Mouse (Mus musculus): ENCODE data around the gene Zswim7. TPM values are rescaled to one million over a fixed set of nuclear protein-coding genes. Genes with fewer than 3 reads are reported as not detected.
"Not testable (repeated sequence)": the region's sequence is repeated elsewhere in the genome, so short reads cannot be mapped to it uniquely, and the experiment has no call there.

Gene Zswim7
- polyA plus RNA-seq, 1 experiment from 2014 or later: 22.0 TPM

DNA sequence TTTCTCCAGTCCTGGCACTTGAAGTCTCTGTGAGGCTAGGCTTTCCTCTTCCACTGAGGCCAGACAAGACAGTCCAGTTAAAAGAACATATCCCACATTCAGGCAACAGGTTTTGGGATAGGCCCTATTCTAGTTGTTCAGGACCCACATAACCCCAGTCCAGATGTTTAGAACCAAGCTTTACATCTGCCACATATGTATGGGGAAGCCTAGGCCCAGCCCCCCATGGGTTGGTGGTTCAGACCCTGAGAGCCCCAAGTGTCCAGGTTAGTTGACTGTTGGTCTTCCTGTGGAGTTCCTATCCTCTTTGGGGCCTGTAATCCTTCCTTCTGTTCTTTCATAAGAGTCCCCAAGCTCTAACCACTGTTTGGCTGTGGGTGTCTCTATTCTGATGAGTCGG is 6.5 kb upstream of the Zswim7 start:
- Histone ChIP-seq H3K9me3 (ENCODE audit: control insufficient read depth, low read length) (no peaks in the 10 kb centered on the region), H3K9ac (replicated peaks; ENCODE audit: low read depth, low read length) (no peak overlapping the region), H3K4me3 (ENCODE audit: low read depth, low read length) (no peak overlapping the region), H3K4me2 (ENCODE audit: low read depth, low read length) (no peak overlapping the region), H3K27ac (ENCODE audit: low read depth, low read length) (no peak overlapping the region), H3K27me3 (ENCODE audit: control insufficient read depth, insufficient read depth, low read length) (no peaks in the 10 kb centered on the region), H3K36me3 (ENCODE audit: control insufficient read depth, insufficient read depth, low read length) (peaks cover 24% of the 10 kb centered on the region), H3K4me1 (ENCODE audit: control insufficient read depth, insufficient read depth, low read length) (no peaks in the 10 kb centered on the region)
- no peak for ATAC-seq (ENCODE audit: low read depth)
- 86% methylated on average over 1 of the region's 1 CpGs for WGBS

DNA sequence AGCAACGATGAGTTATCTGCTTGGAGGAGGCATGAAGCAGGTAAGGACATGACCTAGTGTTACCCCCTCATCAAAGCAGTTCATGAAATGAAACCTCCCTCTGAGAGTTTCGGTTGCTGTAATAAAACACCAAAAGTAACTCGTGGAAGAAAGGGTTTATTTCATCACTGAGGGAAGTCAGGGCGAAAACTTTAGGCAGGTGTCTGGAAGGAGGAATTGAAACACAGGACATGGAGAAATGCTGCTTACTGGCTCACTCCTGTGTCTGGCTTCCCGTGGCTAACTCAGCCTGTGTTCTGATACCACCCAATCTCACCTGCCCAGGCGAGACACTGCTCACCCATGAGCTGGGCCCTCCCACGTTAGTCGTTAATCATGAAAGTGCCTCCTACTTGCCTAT is 3.8 kb upstream of the Zswim7 start:
- Histone ChIP-seq H3K4me3 (ENCODE audit: low read depth, low read length) (no peak overlapping the region), H3K36me3 (ENCODE audit: control insufficient read depth, insufficient read depth, low read length) (peaks cover 24% of the 10 kb centered on the region)

DNA sequence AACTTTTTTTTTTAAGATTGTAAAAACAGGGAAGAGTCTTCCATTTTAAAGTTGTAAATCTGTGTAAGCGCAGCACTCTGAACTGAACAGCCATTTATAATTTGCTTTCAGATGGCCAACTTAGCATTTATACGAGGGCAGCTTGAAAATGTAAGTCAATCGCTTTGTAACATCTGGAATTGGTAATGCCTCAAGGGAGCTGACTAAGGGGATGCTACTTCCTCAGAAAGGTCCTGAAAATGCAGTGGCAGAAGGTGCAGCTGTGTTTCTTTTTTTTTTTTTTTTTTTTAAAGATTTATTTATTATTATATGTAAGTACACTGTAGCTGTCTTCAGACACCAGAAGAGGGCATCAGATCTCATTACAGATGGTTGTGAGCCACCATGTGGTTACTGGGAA is 2.8 kb upstream of the Zswim7 start:
- H3K4me2 ChIP-seq (ENCODE audit: low read depth, low read length); H3K9ac ChIP-seq (replicated peaks; ENCODE audit: low read depth, low read length); H3K27me3 ChIP-seq (ENCODE audit: control insufficient read depth, insufficient read depth, low read length); H3K4me1 ChIP-seq (ENCODE audit: control insufficient read depth, insufficient read depth, low read length); H3K27ac ChIP-seq (ENCODE audit: low read depth, low read length); ATAC-seq (ENCODE audit: low read depth); H3K9me3 ChIP-seq (ENCODE audit: control insufficient read depth, low read length); H3K4me3 ChIP-seq (ENCODE audit: low read depth, low read length): not testable (repeated sequence)
- 78% methylated on average over 3 of the region's 3 CpGs for WGBS
- H3K36me3 ChIP-seq (ENCODE audit: control insufficient read depth, insufficient read depth, low read length): peaks cover 24% of the 10 kb centered on the region

More for the DNA sequence above, 3.8 kb upstream of the Zswim7 start:
- no peak for ATAC-seq (ENCODE audit: low read depth)
- Histone ChIP-seq H3K9me3 (ENCODE audit: control insufficient read depth, low read length) (no peaks in the 10 kb centered on the region), H3K9ac (replicated peaks; ENCODE audit: low read depth, low read length) (no peak overlapping the region), H3K4me2 (ENCODE audit: low read depth, low read length) (no peak overlapping the region), H3K27me3 (ENCODE audit: control insufficient read depth, insufficient read depth, low read length) (peaks cover 2% of the 10 kb centered on the region; the same call in 1 of the 2 replicates), H3K27ac (ENCODE audit: low read depth, low read length) (no peak overlapping the region), H3K4me1 (ENCODE audit: control insufficient read depth, insufficient read depth, low read length) (no peaks in the 10 kb centered on the region)
- WGBS: 90% methylated on average over 8 of the region's 8 CpGs

DNA sequence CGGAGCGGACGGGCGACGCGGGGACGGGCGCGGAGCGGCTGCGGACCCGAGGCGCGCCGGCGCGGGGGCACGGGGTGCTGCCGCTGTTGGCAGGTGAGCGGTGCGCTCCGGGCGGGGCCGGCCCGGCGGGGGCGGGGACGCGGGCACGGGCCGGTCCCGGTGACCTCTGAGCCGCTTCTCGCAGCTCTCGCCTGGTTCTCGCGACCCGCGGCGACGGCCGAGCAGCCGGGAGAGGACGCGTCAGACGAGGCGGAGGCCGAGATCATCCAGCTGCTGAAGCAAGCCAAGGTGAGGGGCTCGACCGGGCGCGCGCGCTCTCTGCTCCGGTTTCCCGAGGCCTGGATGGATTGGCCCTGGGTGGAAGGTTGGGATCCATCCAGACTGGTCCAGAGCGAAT is 424 bp upstream of the Zswim7 start:
- peak overlapping the region; percentile 94 for H3K27ac ChIP-seq (ENCODE audit: low read depth, low read length)
- H3K9ac ChIP-seq (replicated peaks; ENCODE audit: low read depth, low read length): peak overlapping the region; percentile 86
- peak overlapping the region; percentile 65 for H3K4me2 ChIP-seq (ENCODE audit: low read depth, low read length)
- peak overlapping the region; percentile 98 for H3K4me3 ChIP-seq (ENCODE audit: low read depth, low read length)
- peaks cover 12% of the 10 kb centered on the region for H3K36me3 ChIP-seq (ENCODE audit: control insufficient read depth, insufficient read depth, low read length)
- H3K4me1 ChIP-seq (ENCODE audit: control insufficient read depth, insufficient read depth, low read length): no peaks in the 10 kb centered on the region
- peak; percentile 75 for ATAC-seq (ENCODE audit: low read depth)
- WGBS: under 1% methylated on average over 48 of the region's 57 CpGs
- peaks cover 2% of the 10 kb centered on the region; the same call in 1 of the 2 replicates for H3K27me3 ChIP-seq (ENCODE audit: control insufficient read depth, insufficient read depth, low read length)
- no peaks in the 10 kb centered on the region for H3K9me3 ChIP-seq (ENCODE audit: control insufficient read depth, low read length)

DNA sequence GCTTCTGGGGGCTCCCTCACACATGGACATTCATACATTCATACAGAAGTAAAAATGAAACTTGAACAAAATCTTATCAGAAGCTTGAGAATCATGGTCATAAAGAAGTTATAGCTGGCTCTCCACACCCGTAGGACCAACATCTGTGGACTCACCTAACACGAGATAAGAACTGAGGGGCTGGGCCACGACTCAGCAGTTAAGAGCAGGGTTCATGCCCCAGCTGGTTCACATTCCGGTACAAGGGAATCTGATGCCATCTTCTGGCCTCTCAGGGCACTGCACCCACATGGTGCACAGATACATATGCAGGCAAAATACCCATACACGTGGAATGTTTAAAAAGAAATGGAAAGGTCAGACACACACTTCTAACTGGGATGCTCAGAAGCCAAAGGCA is 3.1 kb downstream of the Zswim7 start:
- Histone ChIP-seq H3K4me2 (ENCODE audit: low read depth, low read length) (no peak overlapping the region), H3K4me3 (ENCODE audit: low read depth, low read length) (no peak overlapping the region), H3K36me3 (ENCODE audit: control insufficient read depth, insufficient read depth, low read length) (no peaks in the 10 kb centered on the region), H3K9me3 (ENCODE audit: control insufficient read depth, low read length) (no peaks in the 10 kb centered on the region), H3K27me3 (ENCODE audit: control insufficient read depth, insufficient read depth, low read length) (peaks cover 2% of the 10 kb centered on the region; the same call in 1 of the 2 replicates), H3K9ac (replicated peaks; ENCODE audit: low read depth, low read length) (no peak overlapping the region), H3K4me1 (ENCODE audit: control insufficient read depth, insufficient read depth, low read length) (no peaks in the 10 kb centered on the region), H3K27ac (ENCODE audit: low read depth, low read length) (no peak overlapping the region)
- WGBS: 31% methylated on average over 5 of the region's 5 CpGs
- no peak for ATAC-seq (ENCODE audit: low read depth)

DNA sequence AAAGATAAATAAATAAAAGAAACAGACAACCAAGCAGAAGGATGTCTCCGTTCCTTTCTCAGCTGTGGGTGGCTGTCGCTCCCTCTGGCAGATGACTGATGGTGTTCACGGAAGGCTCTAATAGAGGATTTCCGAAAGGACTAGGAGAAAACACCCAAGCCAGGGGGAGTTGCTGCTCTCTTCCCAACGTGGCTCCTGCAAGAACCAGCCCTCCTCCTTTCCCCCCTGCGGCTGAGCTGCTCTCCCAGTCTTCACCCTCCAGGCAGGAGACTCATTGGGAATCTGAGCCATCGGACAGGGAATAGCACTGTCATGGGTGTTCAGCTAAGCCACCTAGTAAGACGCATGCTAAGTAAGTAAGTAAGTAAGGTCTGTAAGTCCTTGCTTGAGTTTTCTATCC is 4.1 kb downstream of the Zswim7 start:
- H3K4me3 ChIP-seq (ENCODE audit: low read depth, low read length): no peak overlapping the region
- no peak overlapping the region for H3K27ac ChIP-seq (ENCODE audit: low read depth, low read length)
- no peaks in the 10 kb centered on the region for H3K4me1 ChIP-seq (ENCODE audit: control insufficient read depth, insufficient read depth, low read length)
- no peaks in the 10 kb centered on the region for H3K9me3 ChIP-seq (ENCODE audit: control insufficient read depth, low read length)
- H3K27me3 ChIP-seq (ENCODE audit: control insufficient read depth, insufficient read depth, low read length): peaks cover 2% of the 10 kb centered on the region; the same call in 1 of the 2 replicates
- H3K36me3 ChIP-seq (ENCODE audit: control insufficient read depth, insufficient read depth, low read length): no peaks in the 10 kb centered on the region
- H3K4me2 ChIP-seq (ENCODE audit: low read depth, low read length): no peak overlapping the region
- no peak for ATAC-seq (ENCODE audit: low read depth)
- WGBS: 69% methylated on average over 8 of the region's 8 CpGs
- H3K9ac ChIP-seq (replicated peaks; ENCODE audit: low read depth, low read length): no peak overlapping the region

DNA sequence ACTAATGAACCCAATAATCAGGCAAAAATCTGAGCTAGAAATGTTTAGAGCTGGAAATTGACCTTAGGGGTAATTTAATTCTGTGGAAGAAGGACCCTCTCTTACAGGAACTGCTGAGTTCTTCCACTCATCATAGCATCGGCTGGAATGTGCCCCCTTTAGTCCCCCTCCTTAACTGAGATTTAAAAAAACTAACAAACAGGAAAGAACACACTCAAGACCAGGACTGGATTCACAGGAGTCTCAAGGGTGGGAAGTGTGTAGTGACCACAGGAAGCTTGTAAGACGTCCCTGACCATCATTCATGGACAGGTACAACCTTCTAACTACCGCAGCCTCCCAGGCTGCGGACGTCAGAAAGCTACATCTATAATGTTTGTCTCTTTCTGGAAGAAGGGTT is 10.3 kb downstream of the Zswim7 start:
- no peaks in the 10 kb centered on the region for H3K27me3 ChIP-seq (ENCODE audit: control insufficient read depth, insufficient read depth, low read length)
- no peaks in the 10 kb centered on the region for H3K36me3 ChIP-seq (ENCODE audit: control insufficient read depth, insufficient read depth, low read length)
- WGBS: 68% methylated on average over 5 of the region's 5 CpGs
- H3K4me1 ChIP-seq (ENCODE audit: control insufficient read depth, insufficient read depth, low read length): no peaks in the 10 kb centered on the region
- no peak overlapping the region for H3K27ac ChIP-seq (ENCODE audit: low read depth, low read length)
- H3K4me2 ChIP-seq (ENCODE audit: low read depth, low read length): no peak overlapping the region
- no peak overlapping the region for H3K9ac ChIP-seq (replicated peaks; ENCODE audit: low read depth, low read length)
- H3K4me3 ChIP-seq (ENCODE audit: low read depth, low read length): no peak overlapping the region
- ATAC-seq (ENCODE audit: low read depth): no peak
- H3K9me3 ChIP-seq (ENCODE audit: control insufficient read depth, low read length): no peaks in the 10 kb centered on the region

DNA sequence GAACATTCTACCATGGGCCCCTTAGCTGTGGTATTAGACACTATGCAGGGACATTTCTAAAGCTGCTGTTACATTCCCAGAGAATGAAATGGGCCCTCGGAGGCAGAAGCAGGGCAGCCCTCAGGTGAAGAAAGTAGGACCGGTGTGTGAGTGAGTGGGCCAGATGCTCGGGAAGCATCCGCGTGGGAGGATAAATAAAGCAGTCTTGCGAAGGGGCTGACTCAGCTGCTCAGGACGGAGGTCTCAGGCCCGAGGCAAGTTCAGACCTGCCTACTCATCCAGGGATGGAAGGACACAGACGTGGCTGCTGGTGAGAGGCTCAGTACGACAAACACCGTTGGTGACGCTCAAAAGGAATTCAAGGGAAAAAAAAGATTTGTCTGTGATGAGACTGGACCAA is 12.1 kb downstream of the Zswim7 start:
- no peaks in the 10 kb centered on the region for H3K9me3 ChIP-seq (ENCODE audit: control insufficient read depth, low read length)
- WGBS: 83% methylated on average over 12 of the region's 12 CpGs
- no peak overlapping the region for H3K9ac ChIP-seq (replicated peaks; ENCODE audit: low read depth, low read length)
- H3K36me3 ChIP-seq (ENCODE audit: control insufficient read depth, insufficient read depth, low read length): no peaks in the 10 kb centered on the region
- H3K4me2 ChIP-seq (ENCODE audit: low read depth, low read length): no peak overlapping the region
- no peaks in the 10 kb centered on the region for H3K27me3 ChIP-seq (ENCODE audit: control insufficient read depth, insufficient read depth, low read length)
- no peak overlapping the region for H3K27ac ChIP-seq (ENCODE audit: low read depth, low read length)
- ATAC-seq (ENCODE audit: low read depth): no peak
- no peak overlapping the region for H3K4me3 ChIP-seq (ENCODE audit: low read depth, low read length)
- H3K4me1 ChIP-seq (ENCODE audit: control insufficient read depth, insufficient read depth, low read length): no peaks in the 10 kb centered on the region

DNA sequence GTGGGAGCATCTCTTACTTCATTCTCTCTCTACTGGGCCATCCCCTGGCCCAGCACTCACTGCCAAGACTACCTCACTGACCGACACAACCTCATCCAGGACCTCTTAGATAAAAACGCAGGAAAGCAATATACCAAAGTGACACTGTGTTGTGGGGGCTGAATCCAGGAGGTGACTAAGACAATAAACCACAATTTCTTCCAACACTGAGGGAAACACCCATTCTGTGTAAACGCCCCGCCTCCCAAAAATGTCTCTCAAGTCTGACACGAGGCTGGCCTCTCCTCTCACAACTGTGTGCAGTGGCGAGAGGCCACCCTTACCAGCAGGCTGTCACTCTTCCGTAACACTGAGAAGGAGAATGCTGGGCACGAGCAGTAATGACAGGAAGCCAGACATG is 12.8 kb downstream of the Zswim7 start:
- ATAC-seq (ENCODE audit: low read depth): no peak
- WGBS: 88% methylated on average over 8 of the region's 8 CpGs
- no peaks in the 10 kb centered on the region for H3K4me1 ChIP-seq (ENCODE audit: control insufficient read depth, insufficient read depth, low read length)

More for the DNA sequence above, 12.8 kb downstream of the Zswim7 start:
- Histone ChIP-seq H3K9me3 (ENCODE audit: control insufficient read depth, low read length) (no peaks in the 10 kb centered on the region), H3K36me3 (ENCODE audit: control insufficient read depth, insufficient read depth, low read length) (no peaks in the 10 kb centered on the region), H3K4me2 (ENCODE audit: low read depth, low read length) (no peak overlapping the region), H3K27ac (ENCODE audit: low read depth, low read length) (no peak overlapping the region), H3K4me3 (ENCODE audit: low read depth, low read length) (no peak overlapping the region), H3K27me3 (ENCODE audit: control insufficient read depth, insufficient read depth, low read length) (no peaks in the 10 kb centered on the region), H3K9ac (replicated peaks; ENCODE audit: low read depth, low read length) (no peak overlapping the region)

Measured in neural tube, embryonic 14.5 days (tissue).